Comparison of ENCODE assay signal across 26 mouse cellular contexts in the genomic region with DNA sequence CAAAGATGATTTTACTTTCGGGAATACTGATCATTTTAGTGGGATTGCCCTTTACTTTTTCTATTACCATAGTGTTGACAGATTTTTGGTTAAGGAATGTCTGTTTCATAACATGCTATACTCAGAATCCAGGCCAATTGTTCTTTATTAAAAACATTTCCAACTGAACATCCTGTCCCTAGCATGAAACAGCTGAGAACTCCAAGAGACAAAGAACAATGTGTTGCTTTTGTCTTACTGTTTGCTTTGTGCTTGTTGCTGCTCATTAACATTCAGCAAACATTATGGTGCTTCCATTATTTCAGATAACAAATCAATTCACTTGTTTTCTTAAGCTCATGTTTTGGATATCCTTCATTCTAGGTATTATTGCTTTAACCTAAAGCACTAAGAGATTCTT.
DNase-seq lines count a peak whose midpoint lies in the region; ATAC-seq and TF ChIP-seq lines count a peak whose summit lies in the region.
"Had no signal": no experiment of that assay in that cellular context is flagged by ENCODE, and none has a peak within 500 bp of the region (broad histone marks: within the 10 kb centered on the region; RNA-seq: fewer than 3 reads in every experiment).

No protein-coding gene starts in this region.

- no peaks in the 10 kb centered on the region for H3K9me3 ChIP-seq in limb, embryonic 14.5 days (ENCODE audit: control insufficient read depth, low read length)
- H3K9me3 ChIP-seq in limb, embryonic 10.5 days (replicated peaks), result no peaks in the 10 kb centered on the region
- H3K9me3 ChIP-seq: embryonic facial prominence, embryonic 15.5 days; G1E; heart, embryonic 10.5 days; hindbrain, embryonic 12.5 days; hindbrain, embryonic 15.5 days had no signal

- peak; percentile 81; the same call in 1 of the 2 replicates for ATAC-seq in frontal cortex, adult (ENCODE audit: low TSS enrichment)
- ATAC-seq in limb, embryonic 14.5 days (ENCODE audit: low FRiP score, low read depth), result no peak
- ATAC-seq: activated CD4-positive, CD25-positive, alpha-beta regulatory T cell, adult 4 months; forebrain, embryonic 14.5 days; forebrain, postnatal 0 days had no signal

- no peak for TF ChIP-seq POLR2A in limb, embryonic 14.5 days (IDR thresholded peaks at IDR 0.05; ENCODE audit: borderline replicate concordance, extremely low read depth, insufficient read depth, insufficient read length)

- DNase-seq in frontal cortex, adult 2 months (ENCODE audit: extremely low spot score in 1 of 2, low spot score in 1 of 2), result no peak
- peak; percentile 11 for DNase-seq in limb, embryonic 14.5 days (ENCODE audit: low spot score)
- DNase-seq in limb, embryonic 10.5 days (ENCODE audit: low spot score), result no peak
- peak; percentile 81 for DNase-seq in Muller cell, postnatal 12 days (ENCODE audit: inconsistent ontology term)
- DNase-seq in skeletal muscle tissue, adult 2 months (ENCODE audit: low read depth, low spot score), result peak; percentile 1
- DNase-seq in T-cell, adult 2 months (ENCODE audit: low spot score), result no peak
- DNase-seq: adrenal gland, adult 8-10 months; adrenal gland, postnatal 36 days; B cell, adult 2 months; cerebellum, adult 11 months; cerebellum, adult 2 months; cerebellum, adult 9-11 months; cerebellum, postnatal 25 days; forebrain, postnatal 0 days; gastrocnemius, postnatal 10 days; gastrocnemius, postnatal 36 days; heart, adult 2 months had no signal

- H3K9ac ChIP-seq in limb, embryonic 14.5 days (ENCODE audit: low read depth, low read length, severe bottlenecking), result no peak overlapping the region
- H3K9ac ChIP-seq: embryonic facial prominence, embryonic 15.5 days; forebrain, postnatal 0 days; hindbrain, embryonic 12.5 days; hindbrain, embryonic 15.5 days had no signal

- H3K4me1 ChIP-seq in limb, embryonic 14.5 days (ENCODE audit: control insufficient read depth, insufficient read depth, low read length), result no peaks in the 10 kb centered on the region
- no peaks in the 10 kb centered on the region for H3K4me1 ChIP-seq in limb, embryonic 10.5 days
- H3K4me1 ChIP-seq: embryonic facial prominence, embryonic 15.5 days; heart, embryonic 10.5 days; hindbrain, embryonic 12.5 days; hindbrain, embryonic 15.5 days had no signal

- H3K4me3 ChIP-seq in limb, embryonic 14.5 days (replicated peaks; ENCODE audit: low read length), result no peak overlapping the region
- no peak overlapping the region for H3K4me3 ChIP-seq in limb, embryonic 10.5 days
- H3K4me3 ChIP-seq: embryonic facial prominence, embryonic 15.5 days; heart, adult 2 months; heart, embryonic 10.5 days; hindbrain, embryonic 12.5 days; hindbrain, embryonic 15.5 days had no signal

- H3K27me3 ChIP-seq in limb, embryonic 14.5 days (ENCODE audit: control insufficient read depth, insufficient read depth, low read length), result no peaks in the 10 kb centered on the region
- H3K27me3 ChIP-seq in limb, embryonic 10.5 days (ENCODE audit: low read depth, poor library complexity, severe bottlenecking), result no peaks in the 10 kb centered on the region
- H3K27me3 ChIP-seq: CH12.LX; embryonic facial prominence, embryonic 15.5 days; hindbrain, embryonic 12.5 days; hindbrain, embryonic 15.5 days had no signal

- 70% methylated on average over 1 of the region's 1 CpGs for WGBS in limb, embryonic 14.5 days
- 76% methylated on average over 1 of the region's 1 CpGs for WGBS in limb, embryonic 10.5 days

- H3K36me3 ChIP-seq in limb, embryonic 14.5 days (ENCODE audit: control insufficient read depth, insufficient read depth, low read length), result no peaks in the 10 kb centered on the region
- no peaks in the 10 kb centered on the region for H3K36me3 ChIP-seq in limb, embryonic 10.5 days
- H3K36me3 ChIP-seq: embryonic facial prominence, embryonic 15.5 days; G1E; heart, embryonic 10.5 days; hindbrain, embryonic 12.5 days; hindbrain, embryonic 15.5 days had no signal

- no peak overlapping the region for H3K27ac ChIP-seq in limb, embryonic 14.5 days (replicated peaks; ENCODE audit: low read depth, low read length)
- H3K27ac ChIP-seq in limb, embryonic 10.5 days, result no peak overlapping the region
- H3K27ac ChIP-seq: embryonic facial prominence, embryonic 15.5 days; heart, adult 2 months; heart, embryonic 10.5 days; hindbrain, embryonic 12.5 days; hindbrain, embryonic 15.5 days had no signal

- H3K4me2 ChIP-seq in limb, embryonic 14.5 days (replicated peaks; ENCODE audit: low read depth, low read length, severe bottlenecking), result no peak overlapping the region
- H3K4me2 ChIP-seq: embryonic facial prominence, embryonic 15.5 days; hindbrain, embryonic 12.5 days; hindbrain, embryonic 15.5 days had no signal

Comparison
In these comparisons a context has a peak if more than half of its experiments do, and no peak if none do; other contexts are left out.
1. DNase-seq: peak in limb, embryonic 14.5 days (single experiment), Muller cell, postnatal 12 days (single experiment) and skeletal muscle tissue, adult 2 months (single experiment); none in frontal cortex, adult 2 months (0 of 2), limb, embryonic 10.5 days (single experiment) and T-cell, adult 2 months (single experiment).